Mouse (Mus musculus) C2C12 (cell line): ENCODE measurements around the gene Lst1.

Experiments
- CEBPB ChIP-seq: IDR thresholded peaks from one replicate; pipeline ENCODE4 v1.6.1; 2011; ENCODE audit warnings: low read depth, mild to moderate bottlenecking, control low read depth, moderate library complexity
- CTCF ChIP-seq: IDR thresholded peaks from one replicate; pipeline ENCODE4 v1.5.1; 2011; ENCODE audit not compliant: control insufficient read depth, insufficient read depth, insufficient read length
- FOSL1 ChIP-seq: IDR thresholded peaks from one replicate; pipeline ENCODE4 v1.8.0; 2011; ENCODE audit warnings: mild to moderate bottlenecking, low read length; ENCODE audit not compliant: poor library complexity, insufficient read depth, severe bottlenecking
- MAX ChIP-seq: IDR thresholded peaks from one replicate; pipeline ENCODE4 v1.6.1; 2011; ENCODE audit warnings: mild to moderate bottlenecking, control low read depth
- MYOD1 ChIP-seq: IDR thresholded peaks from one replicate; pipeline ENCODE4 v1.6.1; 2011; ENCODE audit warnings: low read depth; ENCODE audit not compliant: control insufficient read depth, insufficient read length
- MYOG ChIP-seq: IDR thresholded peaks from one replicate; pipeline ENCODE4 v1.6.1; 2011; ENCODE audit not compliant: control insufficient read depth, insufficient read length; ENCODE audit errors: extremely low read depth
- USF1 ChIP-seq: IDR thresholded peaks from one replicate; pipeline ENCODE4 v1.6.1; 2011; ENCODE audit warnings: low read depth, mild to moderate bottlenecking, control low read depth, moderate library complexity

GRCm38 (mm10) chr17:35201128-35201527, 12.9 kb upstream of the Lst1 start:
- no peak for TF ChIP-seq CTCF
- no peak for TF ChIP-seq CEBPB
- TF ChIP-seq USF1: no peak
- no peak for TF ChIP-seq MYOG
- TF ChIP-seq FOSL1: no peak
- no peak for TF ChIP-seq MAX
- no peak for TF ChIP-seq MYOD1
